Mouse (Mus musculus) bone marrow, adult 2 months (tissue): ENCODE data around the gene Traf5.

Experiments used
- CTCF ChIP-seq: fragments of 200-500 bp; IDR thresholded peaks from 2 replicates; pipeline ENCODE4 v1.5.1; 2011; ENCODE audit warnings: low read length, control low read depth; ENCODE audit not compliant: control insufficient read depth, insufficient read depth
- POLR2A ChIP-seq: fragments of 200-500 bp; IDR thresholded peaks from 2 replicates; pipeline ENCODE4 v1.6.1; 2011; ENCODE audit warnings: low read depth, mild to moderate bottlenecking, control low read depth, low read length, borderline replicate concordance; ENCODE audit not compliant: control insufficient read depth

DNA sequence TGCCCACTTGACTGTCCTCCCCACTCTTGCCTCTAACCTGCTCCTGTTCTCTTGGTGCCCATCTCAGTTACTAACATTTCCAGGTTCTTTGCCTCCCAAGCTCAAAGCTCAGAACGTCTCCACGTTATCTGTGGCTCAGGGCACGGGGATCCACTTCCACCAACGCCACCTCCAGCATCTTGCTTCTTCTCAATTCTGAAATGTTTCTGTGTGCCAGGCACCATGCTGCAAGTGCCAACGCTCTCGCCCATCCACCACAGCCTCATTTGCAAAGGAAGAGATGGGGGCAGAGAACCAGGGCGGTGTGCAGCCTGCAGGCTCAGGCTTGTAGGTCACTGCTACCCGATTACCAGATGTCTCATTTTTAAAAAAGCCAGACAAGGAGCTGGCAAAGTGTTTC, 39.9 kb downstream of the Traf5 start:
- TF ChIP-seq CTCF (no peak), POLR2A (no peak)
